Mouse (Mus musculus) gastrocnemius, postnatal 14 days (tissue): Measurements from ENCODE around the gene Eva1c. TPM values are rescaled to one million over a fixed set of nuclear protein-coding genes. Genes with fewer than 3 reads are reported as not detected.

Source experiments
- DNase-seq: peaks from one replicate; pipeline ENCODE4 v3.0.0; 2021; ENCODE audit warnings: mixed read lengths
- intact Hi-C: fragments of 180-260 bp; cut with DNase I; formaldehyde crosslinking; loops from one replicate; pipeline ENCODE4 v1.15.1; 2025; ENCODE audit warnings: low total_unique reads
- microRNA-seq, 2 experiments: library from miRNA; unstranded; fragments of <30 nt; microRNA quantifications; one replicate each; pipeline ENCODE4 v1.2.0; 2021
- total RNA-seq, 2 experiments: library from RNA; stranded (reverse); gene quantifications; 2 replicates each; pipeline ENCODE4 v1.2.3; 2021

The Eva1c gene
- total RNA-seq, 2 experiments from 2014 or later = 0.27 to 0.43 TPM

GRCm38 (mm10) chr16:90950354-90950963 is 123.9 kb downstream of the Eva1c start:
- no peak for DNase-seq
- intact Hi-C loops = no loop called here

GRCm38 (mm10) chr16:90953147-90953546 is 126.6 kb downstream of the Eva1c start:
- DNase-seq = no peak
- intact Hi-C loops = no loop called here

DNA sequence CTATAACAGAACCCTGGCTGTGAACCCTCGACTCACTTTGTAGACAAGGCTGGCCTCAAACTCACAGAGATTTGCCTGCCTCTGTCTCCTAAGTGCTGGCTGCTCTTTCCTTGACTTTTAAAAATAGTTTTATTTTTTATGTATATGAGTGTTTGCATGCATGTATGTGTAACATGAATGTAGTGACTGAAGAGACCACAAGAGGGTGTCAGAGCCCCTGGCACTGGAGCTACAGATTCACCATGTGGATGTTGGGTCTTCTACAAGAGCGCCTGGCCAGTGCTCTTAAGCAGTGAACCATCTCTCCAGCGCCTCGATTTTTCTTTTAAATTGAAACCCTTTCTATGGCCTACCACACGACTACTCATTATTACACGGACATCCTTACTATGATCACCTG is 127.3 kb downstream of the Eva1c start:
- intact Hi-C loops = no loop called here
- DNase-seq = no peak

Small RNA genes within 50 kb of the gene (microRNA-seq; reads per million reads assigned to microRNA genes)
- 0 reads per million in 2 experiments for gene Gm22933

Other genes with a start within 250 kb of the Eva1c start
- 1 to 10 TPM; 1.9 to 2.7 TPM for gene Mis18a, start 99.3 kb upstream of the Eva1c start, total RNA-seq
- under 1 TPM; 0.22 to 0.64 TPM for gene Mrap, start 88.5 kb upstream of the Eva1c start, total RNA-seq
- 1 to 10 TPM; 5.1 to 5.7 TPM for gene Urb1, start 16.3 kb upstream of the Eva1c start, total RNA-seq
- 10 to 100 TPM; 22.4 to 26.8 TPM for gene Cfap298, start 108.4 kb downstream of the Eva1c start, total RNA-seq
- gene Synj1, start 184.6 kb downstream of the Eva1c start, total RNA-seq = 10 to 100 TPM; 12.0 to 13.8 TPM
- 10 to 100 TPM in 1 of 2 experiments, 1 to 10 TPM in 1; 9.5 to 10.1 TPM for gene Paxbp1, start 217.8 kb downstream of the Eva1c start, total RNA-seq